Mouse (Mus musculus): Measurements from ENCODE around the gene Gatad2b. TPM values are rescaled to one million over a fixed set of nuclear protein-coding genes. Genes with fewer than 3 reads are reported as not detected.
"Not testable (repeated sequence)": the region's sequence is repeated elsewhere in the genome, so short reads cannot be mapped to it uniquely, and the experiment has no call there.

Gatad2b gene
- 100 to 1,000 TPM; 101 to 117 TPM for total RNA-seq (2021)

DNA sequence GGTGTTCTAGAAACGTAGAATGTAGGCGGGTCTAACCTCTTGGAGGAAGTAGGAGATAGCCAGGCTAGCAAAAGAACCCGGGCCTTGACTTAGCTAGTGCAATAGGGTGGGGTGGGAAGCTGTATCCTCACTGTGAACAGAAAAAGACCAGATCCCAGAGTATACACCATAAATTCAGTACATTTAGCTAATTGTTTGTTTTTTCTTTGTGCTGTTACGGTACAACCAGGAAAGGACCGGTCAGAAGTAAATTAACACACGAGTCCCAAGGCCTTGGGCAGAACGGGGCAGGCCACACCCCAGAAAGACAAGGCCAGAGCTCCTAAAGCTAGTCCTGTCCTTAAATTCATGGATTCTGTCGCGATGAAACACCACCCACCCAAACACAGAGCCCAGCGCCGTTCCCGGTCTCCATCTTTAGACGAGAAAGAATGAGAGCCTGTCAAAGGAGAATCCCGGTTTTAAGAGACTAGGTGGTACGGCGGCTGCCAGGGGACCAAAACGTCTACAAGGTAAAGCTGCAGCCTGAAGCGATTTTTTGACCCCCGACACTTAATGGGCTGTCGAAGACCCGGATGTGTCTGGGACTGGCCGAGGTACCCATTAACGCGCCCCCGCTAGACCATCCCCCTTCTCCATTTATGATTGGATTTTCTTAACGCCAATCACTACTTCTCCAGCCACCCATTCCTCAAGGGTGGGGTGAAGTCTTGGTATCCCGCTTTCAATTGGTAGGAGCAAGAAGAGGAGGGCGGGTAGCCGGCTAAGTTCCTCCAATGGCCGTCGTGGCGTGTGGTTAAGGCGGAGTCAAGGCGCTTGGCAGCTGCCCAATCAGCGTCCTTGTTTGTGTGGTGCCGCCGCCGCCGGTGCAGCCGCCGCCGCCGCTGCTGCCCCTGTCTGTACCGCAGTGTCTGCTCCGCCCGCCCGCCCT, at the start of gene Gatad2b:
TSS of gene Gatad2b (plus strand) at position 834 of the 931 bp plus-strand sequence.
- DNase-seq, result peak; percentile 99
- intact Hi-C loops (cut with DNase I), result loop anchor here (5.0 kb wide), 1 partner anchor 80 kb away; no protein-coding TSS in a partner anchor

DNA sequence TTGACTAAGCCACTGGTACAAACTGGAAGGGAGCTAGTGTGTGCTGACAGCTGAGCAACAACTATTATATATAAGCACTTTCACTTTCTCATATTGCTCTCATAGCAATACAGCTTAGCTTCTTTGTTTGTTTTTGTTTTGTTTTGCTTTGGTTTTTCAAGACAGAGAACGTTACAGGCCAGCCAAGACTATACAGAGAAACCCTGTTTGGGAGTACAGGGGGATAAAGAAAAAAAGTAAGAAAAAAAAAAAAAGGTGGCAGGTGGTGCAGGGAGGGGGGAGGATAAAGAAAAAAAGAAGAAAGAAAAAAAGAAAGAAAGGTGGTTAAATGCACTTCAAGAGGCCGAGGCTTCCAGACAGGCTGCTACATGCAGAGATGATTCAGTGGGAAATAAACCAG, 47.6 kb upstream of the Gatad2b start:
- intact Hi-C loops (cut with DNase I), result no loop called here
- DNase-seq, result no peak

DNA sequence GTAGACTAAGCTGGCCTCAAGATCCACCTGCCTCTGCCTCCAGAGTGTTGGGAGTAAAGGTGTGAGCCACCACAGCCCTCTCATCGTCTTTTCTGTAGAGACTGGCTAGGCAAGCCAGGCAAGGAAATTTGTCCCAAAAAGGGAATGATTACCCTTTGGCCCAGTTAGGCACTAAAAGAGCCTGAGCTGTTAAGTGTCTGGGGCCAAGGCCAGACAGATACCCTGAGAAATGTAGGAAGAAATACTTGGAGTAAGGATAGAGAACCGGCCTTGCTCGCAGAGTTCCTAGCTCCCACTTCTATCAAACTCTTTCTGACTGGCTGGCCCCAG, 45.4 kb upstream of the Gatad2b start:
- intact Hi-C loops (cut with DNase I), result no loop called here

DNA sequence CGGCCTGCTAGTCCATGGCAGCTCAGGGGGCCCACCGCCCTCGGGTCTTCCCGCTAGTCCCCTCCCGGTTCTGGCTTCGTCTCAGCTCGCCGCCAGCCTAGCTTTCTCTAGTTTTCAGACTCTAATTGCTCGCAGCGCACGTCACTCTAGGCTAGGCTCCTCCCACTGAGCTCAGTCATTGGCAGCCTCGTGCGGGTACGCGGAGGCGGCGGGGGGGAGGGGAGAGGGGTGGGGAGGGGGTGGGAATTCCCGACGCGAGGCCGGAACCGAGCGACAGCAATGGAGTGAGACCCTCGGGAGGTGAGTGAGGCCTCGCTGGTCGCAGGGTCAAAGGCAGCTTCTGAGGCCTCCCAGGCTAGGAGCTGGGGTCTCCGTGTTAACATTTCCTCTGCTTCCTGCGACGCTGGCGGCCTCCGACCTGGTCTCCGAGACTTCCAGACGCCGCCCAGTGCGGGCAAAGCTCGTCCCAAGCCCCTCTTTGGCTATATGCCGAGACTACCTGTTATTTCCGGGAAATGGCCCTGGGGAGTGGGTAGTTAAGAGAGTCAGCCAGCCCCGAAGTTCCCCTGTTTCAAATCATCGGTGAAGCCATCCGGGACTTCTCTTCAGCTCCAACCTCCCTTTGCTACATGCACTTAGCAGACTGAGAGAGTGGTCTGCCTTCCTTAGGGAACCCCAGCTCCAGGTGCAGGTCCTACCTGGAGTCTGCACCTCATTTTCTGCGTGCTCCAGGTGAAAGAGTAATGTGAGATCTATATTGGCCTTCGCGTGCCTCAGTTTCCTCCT, 44.8 kb upstream of the Gatad2b start, which contains the start of gene Slc39a1:
TSS of gene Slc39a1 (plus strand) at position 213 of the 786 bp plus-strand sequence.
- intact Hi-C loops (cut with DNase I), result no loop called here
- DNase-seq, result peak; percentile 96

More for the DNA sequence above, 45.4 kb upstream of the Gatad2b start:
- DNase-seq, result no peak

DNA sequence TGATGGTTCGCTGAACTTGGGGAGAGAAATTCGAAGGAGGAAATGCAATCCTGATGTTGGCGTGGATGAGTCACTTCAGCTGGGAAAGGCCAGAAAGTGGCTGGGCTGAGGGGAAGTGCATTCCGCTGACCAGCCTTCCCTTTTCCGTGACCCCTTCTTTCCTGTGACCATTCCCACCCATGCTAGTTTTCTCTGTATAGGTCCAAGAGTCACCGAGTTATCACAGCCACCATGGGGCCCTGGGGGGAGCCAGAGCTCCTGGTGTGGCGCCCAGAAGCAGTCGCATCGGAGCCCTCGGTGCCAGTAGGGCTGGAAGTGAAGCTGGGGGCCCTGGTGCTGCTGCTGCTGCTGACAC, 44.3 kb upstream of the Gatad2b start:
- intact Hi-C loops (cut with DNase I), result no loop called here
- no peak for DNase-seq

DNA sequence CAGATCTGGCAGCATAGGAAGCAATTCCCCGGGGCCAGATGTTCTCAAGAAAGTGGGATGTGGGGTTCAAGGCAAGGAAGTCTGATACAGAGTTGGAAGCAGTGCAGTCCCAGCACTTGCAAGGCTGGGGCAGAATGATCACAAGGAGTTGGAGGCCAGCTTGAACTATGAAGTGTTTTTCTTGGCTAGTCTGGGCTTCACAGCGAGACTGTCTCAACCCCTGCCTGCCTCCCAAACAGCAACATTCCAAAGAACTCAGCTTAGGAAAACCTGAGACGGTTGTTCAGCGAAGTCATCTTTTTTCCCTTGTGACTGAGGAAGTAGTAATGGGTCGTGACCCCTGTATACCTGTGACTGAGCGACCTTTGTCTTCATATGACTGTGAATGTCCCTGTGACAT, 42.2 kb upstream of the Gatad2b start:
- intact Hi-C loops (cut with DNase I), result no loop called here

DNA sequence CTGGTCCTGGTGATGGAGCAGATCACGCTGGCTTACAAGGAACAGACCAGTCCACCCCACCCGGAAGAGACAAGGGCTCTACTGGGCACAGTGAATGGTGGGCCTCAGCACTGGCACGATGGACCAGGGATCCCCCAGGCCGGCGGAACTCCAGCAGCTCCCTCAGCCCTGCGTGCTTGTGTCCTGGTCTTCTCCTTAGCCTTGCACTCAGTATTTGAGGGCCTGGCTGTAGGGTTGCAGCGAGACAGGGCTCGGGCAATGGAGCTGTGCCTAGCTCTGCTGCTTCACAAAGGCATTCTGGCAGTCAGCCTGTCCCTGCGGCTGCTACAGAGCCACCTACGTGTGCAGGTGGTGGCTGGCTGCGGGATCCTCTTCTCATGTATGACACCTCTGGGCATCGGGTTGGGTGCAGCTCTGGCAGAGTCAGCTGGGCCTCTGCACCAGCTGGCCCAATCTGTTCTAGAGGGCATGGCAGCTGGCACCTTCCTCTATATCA, 41.2 kb upstream of the Gatad2b start:
- intact Hi-C loops (cut with DNase I); DNase-seq: not testable (repeated sequence)

More for the DNA sequence above, 42.2 kb upstream of the Gatad2b start:
- DNase-seq, result no peak

DNA sequence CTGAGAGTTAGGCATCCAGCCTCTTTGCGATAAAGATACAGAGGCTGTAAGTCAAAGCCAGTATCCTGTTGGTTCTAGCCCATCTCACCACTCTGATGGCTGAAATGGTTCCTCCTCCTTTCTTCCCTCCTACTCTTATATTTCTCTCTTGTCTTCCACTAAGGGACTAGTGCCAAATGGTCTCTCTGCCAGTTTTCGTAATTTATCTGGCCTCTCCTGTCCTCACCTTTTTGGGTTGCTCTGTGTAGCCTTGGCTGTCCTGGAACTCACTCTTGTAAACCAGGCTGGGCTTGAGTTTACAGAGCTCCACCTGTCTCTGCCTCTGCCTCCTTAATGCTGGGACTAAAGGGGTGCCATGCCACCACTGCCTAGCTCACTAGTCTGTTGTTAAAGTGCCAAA, 40.3 kb upstream of the Gatad2b start:
- intact Hi-C loops (cut with DNase I); DNase-seq: not testable (repeated sequence)

DNA sequence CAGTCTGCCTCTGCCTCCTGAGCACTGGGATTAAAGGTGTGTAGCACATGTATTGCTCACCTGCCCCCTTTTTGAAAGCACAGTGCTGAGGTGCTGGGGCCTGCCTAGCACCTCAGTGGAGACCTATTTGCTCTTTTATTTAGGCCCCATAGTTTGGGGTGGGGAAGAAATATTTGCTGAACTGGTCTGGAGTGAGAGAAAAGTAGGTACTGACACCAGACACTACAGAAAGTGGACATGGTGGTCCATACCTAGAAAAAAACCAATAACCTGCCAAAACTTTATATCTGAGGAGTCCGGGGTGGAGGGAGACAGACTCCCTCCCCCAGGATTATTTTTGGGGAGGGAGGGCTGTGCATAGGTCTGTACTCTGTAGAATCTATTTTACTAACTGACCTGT, 39.8 kb upstream of the Gatad2b start:
- DNase-seq; intact Hi-C loops (cut with DNase I): not testable (repeated sequence)

DNA sequence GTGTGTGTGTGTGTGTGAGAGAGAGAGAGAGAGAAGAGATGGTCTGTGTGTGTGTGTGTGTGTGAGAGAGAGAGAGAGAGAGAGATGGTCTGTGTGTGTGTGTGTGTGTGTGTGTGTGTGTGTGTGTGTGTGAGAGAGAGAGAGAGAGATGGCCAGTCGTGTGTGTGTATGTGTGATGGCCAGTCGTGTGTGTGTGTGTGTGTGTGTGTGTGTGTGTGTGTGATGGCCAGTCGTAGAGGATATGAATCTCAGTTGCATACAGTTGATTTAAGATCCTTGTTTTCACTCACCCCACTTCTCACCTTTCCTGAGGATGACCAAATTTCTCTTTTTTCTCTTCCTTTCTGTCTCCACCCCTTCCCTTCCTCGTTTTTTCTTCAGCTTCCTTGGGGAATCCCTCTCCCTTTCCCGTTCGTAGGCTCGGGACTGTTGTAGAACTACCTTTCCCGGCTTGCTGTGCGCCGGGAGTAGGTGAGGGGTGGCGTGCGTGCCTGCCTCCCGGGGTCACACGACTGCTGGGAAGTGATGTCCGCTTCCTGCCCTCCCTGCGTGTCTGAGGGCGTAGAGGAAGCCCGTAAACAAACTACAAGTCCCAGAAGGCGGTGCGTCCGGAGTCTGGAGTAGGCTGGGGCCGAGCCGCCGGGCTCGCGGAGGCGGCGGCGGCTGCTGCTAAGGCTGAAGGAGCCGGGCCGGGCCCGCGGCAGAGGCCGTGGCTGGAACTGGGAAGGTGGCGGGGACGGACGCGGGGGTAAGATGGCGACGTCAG, 39.1 kb upstream of the Gatad2b start, which contains the start of gene Crtc2:
TSS of gene Crtc2 (plus strand) at position 511 of the 766 bp plus-strand sequence.
- peak; percentile 97 for DNase-seq
- intact Hi-C loops (cut with DNase I), result no loop called here

DNA sequence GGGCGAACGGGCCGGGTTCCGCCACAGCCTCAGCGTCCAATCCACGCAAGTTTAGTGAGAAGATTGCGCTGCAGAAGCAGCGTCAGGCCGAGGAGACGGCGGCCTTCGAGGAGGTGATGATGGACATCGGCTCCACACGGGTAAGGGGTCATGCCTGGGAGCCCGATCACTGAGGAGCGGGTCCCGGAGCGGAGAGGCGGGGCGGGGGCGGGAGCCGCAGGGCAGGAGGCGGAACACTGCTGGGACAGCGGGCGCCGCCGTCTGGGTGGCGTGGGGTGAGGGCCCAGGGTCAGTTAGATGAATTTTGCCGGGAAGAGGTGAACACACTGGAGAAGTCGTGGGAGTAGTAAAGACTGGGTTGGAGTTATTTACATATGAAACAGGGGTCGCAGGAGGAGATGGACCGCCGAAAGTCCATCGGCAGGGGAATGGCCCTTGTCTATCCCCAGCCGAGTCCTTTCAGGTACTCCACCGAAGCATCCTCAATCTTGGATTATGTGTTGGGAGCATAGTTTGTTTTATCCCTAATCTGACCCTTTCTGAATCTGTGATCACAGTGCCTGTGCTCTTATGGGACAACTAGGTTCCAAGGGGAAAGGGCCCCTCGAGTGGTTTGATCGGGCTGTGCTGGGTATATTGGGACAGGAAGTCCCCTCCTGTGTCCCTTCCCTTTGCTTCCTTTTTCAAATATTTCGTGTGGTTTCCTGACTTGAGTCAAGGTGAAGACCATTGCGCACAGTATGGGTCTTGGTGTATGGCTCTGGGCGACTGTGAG, 38.4 kb upstream of the Gatad2b start:
- intact Hi-C loops (cut with DNase I), result no loop called here
- no peak for DNase-seq

DNA sequence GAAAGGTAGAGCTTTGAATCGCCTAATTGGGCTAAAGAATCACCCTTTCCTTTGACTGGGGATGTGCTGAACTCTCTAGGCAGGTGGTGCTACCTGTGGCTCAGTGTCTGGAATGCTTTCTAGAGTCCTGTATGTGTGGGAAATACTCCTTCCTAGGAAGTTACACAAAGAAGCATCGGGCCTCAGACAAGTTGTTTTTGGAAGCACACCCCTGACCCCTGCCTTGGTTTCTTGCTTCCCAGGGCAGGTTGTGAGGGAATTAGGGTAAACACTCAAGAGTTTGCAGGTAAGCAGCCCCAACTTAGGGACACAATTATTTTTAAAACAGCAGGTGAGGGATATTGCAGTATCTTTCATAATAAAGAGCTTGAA, 37.8 kb upstream of the Gatad2b start:
- intact Hi-C loops (cut with DNase I), result no loop called here

DNA sequence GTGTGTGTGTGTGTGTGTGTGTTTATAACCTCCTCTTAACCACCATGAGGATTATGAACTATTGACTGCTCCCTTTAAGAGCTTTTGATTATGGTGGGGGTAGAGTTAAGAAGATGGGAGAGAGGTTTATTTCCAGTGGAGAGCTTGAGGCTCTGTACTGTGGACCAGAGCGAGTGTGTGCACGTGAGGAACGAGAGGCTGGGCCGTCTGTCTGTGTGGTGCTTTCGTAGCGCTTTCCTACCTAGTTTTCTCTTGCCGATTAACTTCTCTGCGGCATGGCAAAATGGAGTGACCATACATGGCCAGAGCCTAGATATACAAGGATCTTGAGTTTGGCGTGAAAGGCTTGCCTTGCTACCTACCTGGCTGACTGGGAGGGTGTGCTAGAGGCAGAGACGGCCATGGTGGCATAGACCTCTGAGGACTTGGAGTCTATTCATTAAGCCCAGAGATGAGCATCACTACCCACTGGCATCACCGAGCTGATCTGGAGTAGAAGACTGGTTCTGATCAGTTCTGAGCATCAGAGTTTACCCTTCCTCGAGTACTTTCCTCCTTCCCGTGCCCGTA, 37.1 kb upstream of the Gatad2b start:
- DNase-seq, result no peak
- intact Hi-C loops (cut with DNase I), result no loop called here

More for the DNA sequence above, 37.8 kb upstream of the Gatad2b start:
- no peak for DNase-seq

DNA sequence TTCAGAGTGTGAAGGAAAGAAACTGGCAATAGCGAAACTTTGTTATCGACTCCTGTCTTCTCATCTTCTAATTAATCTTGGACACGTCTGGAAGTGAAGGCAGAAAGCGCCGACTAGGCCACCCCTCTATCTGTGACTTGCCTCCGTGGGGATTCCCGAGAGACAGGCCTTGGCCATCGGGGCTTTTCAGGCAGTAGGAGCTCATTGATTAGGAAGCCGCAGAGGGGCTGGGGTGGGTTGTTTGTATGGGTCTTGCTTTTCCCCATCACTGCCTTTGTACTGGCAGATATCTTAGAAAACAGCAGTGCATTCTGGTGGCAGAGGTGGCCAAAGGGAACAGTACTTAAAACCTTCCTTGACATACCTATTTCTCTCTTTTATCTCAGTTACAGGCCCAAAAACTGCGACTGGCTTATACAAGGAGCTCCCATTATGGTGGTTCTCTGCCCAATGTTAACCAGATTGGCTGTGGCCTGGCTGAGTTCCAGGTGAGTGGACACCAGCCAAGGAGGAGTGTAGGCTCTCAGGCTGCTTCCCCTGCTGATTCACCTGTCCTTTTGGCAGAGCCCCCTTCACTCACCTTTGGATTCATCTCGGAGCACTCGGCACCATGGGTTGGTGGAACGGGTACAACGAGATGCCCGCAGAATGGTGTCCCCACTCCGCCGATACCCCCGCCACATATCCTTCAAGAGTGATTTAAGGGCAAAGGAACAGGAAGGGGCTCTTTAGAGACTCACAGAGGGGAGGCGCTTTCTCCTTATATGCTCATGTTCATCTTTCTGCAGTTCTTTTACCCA, 36.0 kb upstream of the Gatad2b start:
- peak; percentile 80 for DNase-seq
- intact Hi-C loops (cut with DNase I), result no loop called here

DNA sequence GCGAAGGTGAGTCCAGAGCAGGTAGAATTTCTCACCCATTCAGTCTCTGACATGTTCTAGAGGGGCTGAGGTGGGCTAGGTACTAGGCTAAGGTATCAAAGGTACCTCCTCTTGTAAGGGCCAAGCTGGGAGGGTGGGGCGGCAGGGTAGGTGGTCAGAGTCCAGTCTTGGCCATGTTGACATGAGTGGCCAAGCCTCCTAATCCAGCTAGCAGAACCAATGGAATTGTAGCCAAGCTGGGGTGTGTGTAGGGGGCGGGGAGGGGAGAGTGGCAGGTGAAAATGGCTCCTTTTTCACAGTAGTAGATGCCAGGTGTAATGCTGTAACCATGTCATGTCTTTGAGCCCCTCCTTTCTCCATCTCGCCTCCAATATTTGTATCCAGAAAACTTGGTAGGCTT, 34.5 kb upstream of the Gatad2b start:
- DNase-seq, result no peak
- intact Hi-C loops (cut with DNase I), result no loop called here

DNA sequence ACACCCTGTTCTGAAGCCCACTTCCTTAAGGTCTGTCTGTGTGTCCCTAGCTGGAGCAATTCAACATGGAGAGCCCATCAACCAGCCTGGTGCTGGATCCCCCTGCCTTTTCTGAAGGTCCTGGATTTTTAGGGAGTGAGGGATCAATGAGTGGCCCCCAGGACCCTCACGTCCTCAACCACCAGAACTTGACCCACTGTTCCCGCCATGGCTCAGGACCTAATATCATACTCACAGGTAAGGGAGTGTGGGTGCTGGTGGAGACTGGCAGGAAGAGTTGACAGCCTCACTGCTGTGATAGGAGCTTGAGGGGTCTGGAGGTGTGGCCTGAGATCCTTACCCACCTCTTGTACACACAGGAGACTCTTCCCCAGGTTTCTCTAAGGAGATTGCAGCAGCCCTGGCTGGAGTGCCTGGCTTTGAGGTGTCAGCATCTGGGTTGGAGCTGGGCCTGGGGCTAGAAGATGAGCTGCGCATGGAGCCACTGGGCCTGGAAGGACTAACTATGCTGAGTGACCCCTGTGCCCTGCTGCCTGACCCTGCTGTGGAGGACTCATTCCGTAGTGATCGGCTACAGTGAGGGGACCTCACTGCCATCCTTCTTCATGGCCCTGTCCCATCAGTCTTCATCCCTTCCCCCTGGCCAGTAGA, 29.7 kb upstream of the Gatad2b start:
- intact Hi-C loops (cut with DNase I), result no loop called here
- no peak for DNase-seq

DNA sequence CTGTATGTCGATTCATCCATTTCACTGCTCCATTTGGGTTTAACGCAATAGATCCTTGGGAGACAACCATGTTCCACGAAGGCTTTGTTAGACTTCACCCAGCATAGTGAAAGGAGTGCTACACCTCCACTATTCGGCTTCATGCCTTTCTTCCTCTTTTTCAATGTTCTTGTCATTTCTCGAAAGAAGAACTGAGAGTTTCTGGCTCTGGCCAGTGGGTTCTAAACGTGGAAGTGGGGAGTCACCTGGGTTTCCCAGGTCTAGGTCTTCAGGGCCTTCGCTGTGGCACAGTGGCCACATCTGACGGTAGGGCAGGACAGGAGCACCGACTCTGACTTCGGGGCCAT, 28.3 kb upstream of the Gatad2b start:
- DNase-seq, result no peak
- intact Hi-C loops (cut with DNase I), result no loop called here
